Comparison of ENCODE assay signal across 26 mouse cellular contexts in genomic region chr11:113122137-113122536, GRCm38 (mm10).
DNase-seq lines count a peak whose midpoint lies in the region; ATAC-seq and TF ChIP-seq lines count a peak whose summit lies in the region.
"Had no signal": no experiment of that assay in that cellular context is flagged by ENCODE, and none has a peak within 500 bp of the region (broad histone marks: within the 10 kb centered on the region; RNA-seq: fewer than 3 reads in every experiment).

No protein-coding gene starts in this region.

- no peak for DNase-seq in hindbrain, embryonic 10.5 days (ENCODE audit: low spot score)
- DNase-seq in stomach, postnatal 0 days (ENCODE audit: low spot score): no peak
- peak; percentile 58 for DNase-seq in limb, embryonic 11.5 days (ENCODE audit: low spot score)
- DNase-seq in yolk sac, embryonic 10.5 days (ENCODE audit: low spot score): no peak
- no peak for DNase-seq in natural killer cell, adult 2 months (ENCODE audit: low spot score in 2 of 2)
- DNase-seq in cerebellum, adult 11-12 months: no peak
- DNase-seq: adrenal gland, adult 2 months; cerebellum, adult 18-20 months; cerebellum, postnatal 14 days; gastrocnemius, postnatal 36 days; heart, adult 2 months; heart, postnatal 14 days; kidney, adult 9 months; kidney, postnatal 14 days; layer of hippocampus, postnatal 36 days; right cerebral cortex, postnatal 14 days; spleen, adult 18-20 months; thymus, postnatal 25 days had no signal

- no peak overlapping the region for H3K4me2 ChIP-seq in hindbrain, embryonic 15.5 days
- H3K4me2 ChIP-seq in stomach, embryonic 16.5 days (ENCODE audit: low read depth, low read length): no peak overlapping the region
- H3K4me2 ChIP-seq in stomach, postnatal 0 days (replicated peaks; ENCODE audit: low read depth): no peak overlapping the region
- no peak overlapping the region; the same call in 1 of the 2 replicates for H3K4me2 ChIP-seq in limb, embryonic 11.5 days (ENCODE audit: low read depth, severe bottlenecking)
- H3K4me2 ChIP-seq: midbrain, embryonic 13.5 days had no signal

- no peak for TF ChIP-seq CTCF in stomach, postnatal 0 days (IDR thresholded peaks at IDR 0.05; ENCODE audit: low read depth)

- 0 out of 2 replicates have a peak overlapping the region, but pooled peaks have one; percentile 22 for H3K27ac ChIP-seq in hindbrain, embryonic 15.5 days (replicated peaks)
- no peak overlapping the region for H3K27ac ChIP-seq in hindbrain, embryonic 10.5 days
- H3K27ac ChIP-seq in stomach, embryonic 16.5 days (ENCODE audit: low read length): peak overlapping the region; percentile 19; the same call in 1 of the 2 replicates
- H3K27ac ChIP-seq in stomach, postnatal 0 days (replicated peaks): no peak overlapping the region
- H3K27ac ChIP-seq in limb, embryonic 11.5 days (replicated peaks; ENCODE audit: low read depth, low read length): peak overlapping the region; percentile 86; the same call in 1 of the 2 replicates
- H3K27ac ChIP-seq: heart, adult 2 months; heart, embryonic 13.5 days had no signal

- H3K36me3 ChIP-seq in hindbrain, embryonic 15.5 days: no peaks in the 10 kb centered on the region
- H3K36me3 ChIP-seq in hindbrain, embryonic 10.5 days: no peaks in the 10 kb centered on the region
- H3K36me3 ChIP-seq in stomach, embryonic 16.5 days (ENCODE audit: control insufficient read depth, insufficient read depth, low read length): no peaks in the 10 kb centered on the region
- H3K36me3 ChIP-seq in stomach, postnatal 0 days (ENCODE audit: control insufficient read depth, insufficient read depth, low read length): no peaks in the 10 kb centered on the region
- H3K36me3 ChIP-seq in limb, embryonic 11.5 days (ENCODE audit: control insufficient read depth, insufficient read depth, low read length): 0 out of 2 replicates have a peak, but pooled peaks cover 3% of the 10 kb centered on the region
- H3K36me3 ChIP-seq: G1E; heart, embryonic 13.5 days; midbrain, embryonic 13.5 days had no signal

- no peaks in the 10 kb centered on the region for H3K27me3 ChIP-seq in hindbrain, embryonic 15.5 days
- no peaks in the 10 kb centered on the region for H3K27me3 ChIP-seq in hindbrain, embryonic 10.5 days (ENCODE audit: insufficient read depth, poor library complexity, severe bottlenecking)
- no peaks in the 10 kb centered on the region for H3K27me3 ChIP-seq in stomach, embryonic 16.5 days (ENCODE audit: control insufficient read depth, insufficient read depth, low read length)
- H3K27me3 ChIP-seq in stomach, postnatal 0 days (ENCODE audit: control insufficient read depth, insufficient read depth, low read length): no peaks in the 10 kb centered on the region
- no peaks in the 10 kb centered on the region for H3K27me3 ChIP-seq in limb, embryonic 11.5 days (ENCODE audit: control insufficient read depth, insufficient read depth, low read length)
- H3K27me3 ChIP-seq: heart, embryonic 13.5 days; midbrain, embryonic 13.5 days; Patski had no signal

- no peak for TF ChIP-seq EP300 in stomach, postnatal 0 days (optimal IDR thresholded peaks at IDR 0.05)

- no peak overlapping the region for H3K9ac ChIP-seq in hindbrain, embryonic 15.5 days
- H3K9ac ChIP-seq in stomach, embryonic 16.5 days (ENCODE audit: low read length): no peak overlapping the region
- no peak overlapping the region for H3K9ac ChIP-seq in stomach, postnatal 0 days (ENCODE audit: low read length)
- H3K9ac ChIP-seq in limb, embryonic 11.5 days (ENCODE audit: low read length): no peak overlapping the region
- H3K9ac ChIP-seq: heart, embryonic 13.5 days; midbrain, embryonic 13.5 days had no signal

- H3K9me3 ChIP-seq in hindbrain, embryonic 15.5 days: no peaks in the 10 kb centered on the region
- H3K9me3 ChIP-seq in hindbrain, embryonic 10.5 days: no peaks in the 10 kb centered on the region
- no peaks in the 10 kb centered on the region for H3K9me3 ChIP-seq in stomach, embryonic 16.5 days (replicated peaks; ENCODE audit: control insufficient read depth, low read length)
- H3K9me3 ChIP-seq in stomach, postnatal 0 days (ENCODE audit: control insufficient read depth, low read length): no peaks in the 10 kb centered on the region
- no peaks in the 10 kb centered on the region for H3K9me3 ChIP-seq in limb, embryonic 11.5 days (ENCODE audit: control insufficient read depth, low read length)
- H3K9me3 ChIP-seq: heart, embryonic 13.5 days; midbrain, embryonic 13.5 days had no signal

- peaks cover 27% of the 10 kb centered on the region for H3K4me1 ChIP-seq in hindbrain, embryonic 15.5 days (replicated peaks)
- H3K4me1 ChIP-seq in hindbrain, embryonic 10.5 days (replicated peaks): peaks cover 32% of the 10 kb centered on the region
- peaks cover 24% of the 10 kb centered on the region for H3K4me1 ChIP-seq in stomach, embryonic 16.5 days (ENCODE audit: control insufficient read depth, insufficient read depth, low read length)
- H3K4me1 ChIP-seq in stomach, postnatal 0 days (replicated peaks; ENCODE audit: control insufficient read depth, insufficient read depth): 0 out of 2 replicates have a peak, but pooled peaks cover 3% of the 10 kb centered on the region
- peaks cover 30% of the 10 kb centered on the region for H3K4me1 ChIP-seq in limb, embryonic 11.5 days (ENCODE audit: control insufficient read depth, insufficient read depth, low read length)

- no peak for ATAC-seq in hindbrain, embryonic 15.5 days (ENCODE audit: low FRiP score, low read depth)
- no peak for ATAC-seq in stomach, embryonic 16.5 days (ENCODE audit: insufficient read depth, low FRiP score)
- ATAC-seq in stomach, postnatal 0 days (ENCODE audit: low FRiP score, low TSS enrichment): no peak
- ATAC-seq in limb, embryonic 11.5 days (ENCODE audit: insufficient number of reproducible peaks, low FRiP score, low TSS enrichment, low read depth): no peak
- ATAC-seq: intestine, embryonic 16.5 days; lung, postnatal 0 days; Patski had no signal

- no peak overlapping the region for H3K4me3 ChIP-seq in hindbrain, embryonic 15.5 days
- H3K4me3 ChIP-seq in hindbrain, embryonic 10.5 days: no peak overlapping the region
- no peak overlapping the region for H3K4me3 ChIP-seq in stomach, embryonic 16.5 days (replicated peaks; ENCODE audit: low read length)
- no peak overlapping the region for H3K4me3 ChIP-seq in stomach, postnatal 0 days (ENCODE audit: low read depth, low read length)
- no peak overlapping the region for H3K4me3 ChIP-seq in limb, embryonic 11.5 days (ENCODE audit: low read depth, low read length)
- H3K4me3 ChIP-seq: heart, adult 2 months; heart, embryonic 13.5 days; midbrain, embryonic 13.5 days had no signal

- 58% methylated on average over 9 of the region's 9 CpGs for WGBS in hindbrain, embryonic 15.5 days
- 73% methylated on average over 9 of the region's 9 CpGs for WGBS in hindbrain, embryonic 10.5 days
- WGBS in stomach, embryonic 16.5 days: 32% methylated on average over 9 of the region's 9 CpGs
- 27% methylated on average over 9 of the region's 9 CpGs for WGBS in stomach, postnatal 0 days
- 46% methylated on average over 9 of the region's 9 CpGs for WGBS in limb, embryonic 11.5 days

Comparison
In these comparisons a context has a peak if more than half of its experiments do, and no peak if none do; other contexts are left out.
1. H3K27ac ChIP-seq: peak in hindbrain, embryonic 15.5 days (single experiment), stomach, embryonic 16.5 days (single experiment) and limb, embryonic 11.5 days (single experiment); none in hindbrain, embryonic 10.5 days (single experiment) and stomach, postnatal 0 days (single experiment).